ENCODE assay signal across 8 mouse cellular contexts in the genomic region with DNA sequence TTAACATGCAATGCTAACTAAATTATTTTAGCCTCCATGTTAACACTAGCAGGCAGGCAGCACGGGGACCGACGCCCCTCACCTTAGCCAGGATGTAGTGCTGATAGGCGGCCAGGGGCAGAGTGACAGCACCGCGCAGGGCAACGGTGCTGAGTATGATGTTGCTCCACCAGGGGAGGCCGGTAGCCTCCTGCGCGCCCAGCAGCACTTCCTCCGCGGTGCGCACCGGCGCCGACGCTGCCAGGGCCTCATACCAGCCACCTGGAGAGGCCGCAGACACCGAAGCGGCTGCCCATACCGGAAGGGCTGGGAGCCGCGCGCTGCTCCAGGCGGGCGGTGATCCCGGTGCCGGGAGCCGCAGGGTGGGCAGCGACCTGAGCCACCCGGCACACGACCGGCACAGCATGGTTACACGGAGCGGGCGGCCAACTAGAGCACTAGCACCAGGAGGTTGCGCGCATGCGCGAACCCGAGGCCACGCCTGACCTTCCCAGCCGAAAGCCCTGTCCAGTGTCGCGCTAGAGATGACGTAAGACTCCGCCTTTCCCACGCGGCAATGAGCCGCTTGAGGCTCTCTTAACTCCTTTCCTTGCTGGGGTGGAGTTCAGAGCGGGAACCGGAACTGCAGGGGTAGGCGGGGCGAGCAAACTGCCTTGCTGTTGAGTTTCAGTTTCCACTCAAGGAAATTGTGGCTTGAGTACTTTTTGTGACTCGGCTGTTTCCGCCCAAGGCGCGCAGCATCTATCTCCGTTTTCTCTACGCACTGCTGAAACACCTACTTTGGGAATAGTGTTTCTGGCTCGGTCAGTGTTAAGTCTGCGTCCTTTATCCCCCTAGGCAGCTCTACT. TPM values are rescaled to one million over a fixed set of nuclear protein-coding genes. Genes with fewer than 3 reads are reported as not detected.
DNase-seq lines count a peak whose midpoint lies in the region; ATAC-seq lines count a peak whose summit lies in the region.

A gene (minus strand): TSS at position 468 of the 848 bp plus-strand sequence.

- peak within 1 kb of the TSS; percentile 68 for H3K9ac ChIP-seq in kidney, embryonic 15.5 days

- H3K4me2 ChIP-seq in kidney, embryonic 15.5 days: peak within 1 kb of the TSS; percentile 76

- H3K9me3 ChIP-seq in heart, embryonic 10.5 days: no peaks in the 10 kb centered on the region
- no peaks in the 10 kb centered on the region for H3K9me3 ChIP-seq in kidney, embryonic 15.5 days (replicated peaks)

- under 1% methylated on average over 62 of the region's 62 CpGs for WGBS in heart, embryonic 10.5 days
- WGBS in kidney, embryonic 15.5 days: under 1% methylated on average over 62 of the region's 62 CpGs

- H3K4me3 ChIP-seq in heart, embryonic 10.5 days: peak within 1 kb of the TSS; percentile 92
- peak within 1 kb of the TSS; percentile 80 for H3K4me3 ChIP-seq in kidney, embryonic 15.5 days (replicated peaks)

- H3K27me3 ChIP-seq in heart, embryonic 10.5 days (ENCODE audit: insufficient read depth, poor library complexity, severe bottlenecking): no peaks in the 10 kb centered on the region
- H3K27me3 ChIP-seq in kidney, embryonic 15.5 days: no peaks in the 10 kb centered on the region

- H3K36me3 ChIP-seq in heart, embryonic 10.5 days: peaks cover 52% of the 10 kb centered on the region
- H3K36me3 ChIP-seq in kidney, embryonic 15.5 days: peaks cover 53% of the 10 kb centered on the region

- H3K27ac ChIP-seq in heart, embryonic 10.5 days: peak within 1 kb of the TSS; percentile 94
- peak within 1 kb of the TSS; percentile 91 for H3K27ac ChIP-seq in kidney, embryonic 15.5 days

- peak; percentile 98 for DNase-seq in B cell, adult 2 months
- peak; percentile 100 for DNase-seq in brain, adult 2 months (ENCODE audit: low read depth, low spot score)
- peak; percentile 99 for DNase-seq in heart, embryonic 10.5 days (ENCODE audit: low spot score)
- DNase-seq in liver: peak; percentile 98
- DNase-seq in spleen, postnatal 4 days (ENCODE audit: low spot score in 2 of 2): peak; percentile 97 to 98

- peaks cover 7% of the 10 kb centered on the region for H3K4me1 ChIP-seq in heart, embryonic 10.5 days
- peaks cover 7% of the 10 kb centered on the region for H3K4me1 ChIP-seq in kidney, embryonic 15.5 days

- ATAC-seq in erythroblast, adult 5-6 weeks (replicated peaks; ENCODE audit: low FRiP score, poor library complexity, severe bottlenecking): peak; percentile 98
- ATAC-seq in kidney, embryonic 15.5 days (replicated peaks; ENCODE audit: low FRiP score): peak; percentile 98
- ATAC-seq in monocyte, adult 5-6 weeks (replicated peaks; ENCODE audit: insufficient number of reproducible peaks, low FRiP score, low TSS enrichment, poor library complexity, severe bottlenecking): peak; percentile 97

RNA-seq across cellular contexts. Expression of the gene that starts here (rescaled TPM):
- total RNA-seq in erythroblast, adult 5-6 weeks (2015; ENCODE audit: low replicate concordance): 8.4 and 13.4 TPM in 2 replicates
- total RNA-seq in erythroblast, adult 5-6 weeks (2017; ENCODE audit: low replicate concordance): 2.8 TPM in 1 of 2 replicates, not detected in the other
- polyA plus RNA-seq in heart, embryonic 10.5 days (2016; fragmentation: Nextera tagmentation; extraction: Ambion mirVana): 38.2 and 39.4 TPM in 2 replicates
- polyA plus RNA-seq in kidney, embryonic 15.5 days (2015; fragmentation: Nextera tagmentation; extraction: Ambion mirVana): 30.4 and 33.8 TPM in 2 replicates
- 5.8 to 8.4 TPM (median 7.0 TPM) in 3 replicates for total RNA-seq in monocyte, adult 5-6 weeks (2017)

Comparison
In these comparisons a context has a peak if more than half of its experiments do, and no peak if none do; other contexts are left out.
1. Peak in every context shown above with its lines: DNase-seq, ATAC-seq, H3K4me3 ChIP-seq and H3K27ac ChIP-seq.